20 mouse cellular contexts compared by ENCODE assay signal in genomic region chr19:3639561-3639960, GRCm38 (mm10). TPM values are rescaled to one million over a fixed set of nuclear protein-coding genes. Genes with fewer than 3 reads are reported as not detected.
DNase-seq lines count a peak whose midpoint lies in the region; ATAC-seq and TF ChIP-seq lines count a peak whose summit lies in the region.
"Had no signal": no experiment of that assay in that cellular context is flagged by ENCODE, and none has a peak within 500 bp of the region (broad histone marks: within the 10 kb centered on the region; RNA-seq: fewer than 3 reads in every experiment).

No protein-coding gene starts in this region.

- H3K9me3 ChIP-seq in heart, embryonic 10.5 days = no peaks in the 10 kb centered on the region
- no peaks in the 10 kb centered on the region for H3K9me3 ChIP-seq in kidney, embryonic 14.5 days (ENCODE audit: control insufficient read depth, low read length)
- H3K9me3 ChIP-seq in stomach, embryonic 15.5 days = no peaks in the 10 kb centered on the region
- no peaks in the 10 kb centered on the region for H3K9me3 ChIP-seq in stomach, postnatal 0 days (ENCODE audit: control insufficient read depth, low read length)
- H3K9me3 ChIP-seq: embryonic facial prominence, embryonic 13.5 days; midbrain, embryonic 12.5 days had no signal

- H3K4me2 ChIP-seq in kidney, embryonic 14.5 days (replicated peaks; ENCODE audit: low read depth, low read length) = no peak overlapping the region
- H3K4me2 ChIP-seq in stomach, embryonic 15.5 days = no peak overlapping the region
- H3K4me2 ChIP-seq in stomach, postnatal 0 days (replicated peaks; ENCODE audit: low read depth) = no peak overlapping the region
- H3K4me2 ChIP-seq: embryonic facial prominence, embryonic 13.5 days; hindbrain, embryonic 14.5 days; midbrain, embryonic 12.5 days had no signal

- DNase-seq in heart, embryonic 10.5 days (ENCODE audit: low spot score) = no peak
- DNase-seq in heart, adult 8-10 months (ENCODE audit: low spot score) = no peak
- no peak for DNase-seq in kidney, adult 9 months
- DNase-seq in stomach, postnatal 0 days (ENCODE audit: low spot score) = no peak
- no peak for DNase-seq in embryo, embryonic 10 days (ENCODE audit: low spot score)
- DNase-seq: adrenal gland, adult 2 months; cerebellum, adult 18-20 months; cerebellum, postnatal 14 days; gastrocnemius, postnatal 14 days; kidney, adult 8-10 months; kidney, postnatal 4 days; liver; lung, postnatal 14 days had no signal

- no peak overlapping the region for H3K4me3 ChIP-seq in heart, embryonic 10.5 days
- H3K4me3 ChIP-seq in kidney, embryonic 14.5 days (ENCODE audit: low read length) = no peak overlapping the region
- H3K4me3 ChIP-seq in stomach, embryonic 15.5 days (replicated peaks) = no peak overlapping the region
- H3K4me3 ChIP-seq in stomach, postnatal 0 days (ENCODE audit: low read depth, low read length) = no peak overlapping the region
- H3K4me3 ChIP-seq: embryonic facial prominence, embryonic 13.5 days; erythroblast, embryonic 14.5 days; midbrain, embryonic 12.5 days had no signal

- 87% methylated on average over 7 of the region's 7 CpGs for WGBS in heart, embryonic 10.5 days
- 86% methylated on average over 7 of the region's 7 CpGs for WGBS in kidney, embryonic 14.5 days
- WGBS in stomach, embryonic 15.5 days = 85% methylated on average over 7 of the region's 7 CpGs
- WGBS in stomach, postnatal 0 days = 83% methylated on average over 7 of the region's 7 CpGs

- H3K27ac ChIP-seq in heart, embryonic 10.5 days = peak overlapping the region; percentile 26
- peak overlapping the region; percentile 84; the same call in 1 of the 2 replicates for H3K27ac ChIP-seq in kidney, embryonic 14.5 days (ENCODE audit: low read depth, low read length)
- 0 out of 2 replicates have a peak overlapping the region, but pooled peaks have one; percentile 61 for H3K27ac ChIP-seq in stomach, embryonic 15.5 days
- no peak overlapping the region for H3K27ac ChIP-seq in stomach, postnatal 0 days (replicated peaks)
- H3K27ac ChIP-seq: hindbrain, embryonic 14.5 days had no signal

- TF ChIP-seq CTCF in stomach, postnatal 0 days (IDR thresholded peaks at IDR 0.05; ENCODE audit: low read depth) = no peak

- peaks cover 82% of the 10 kb centered on the region for H3K4me1 ChIP-seq in heart, embryonic 10.5 days
- peaks cover 45% of the 10 kb centered on the region for H3K4me1 ChIP-seq in kidney, embryonic 14.5 days (ENCODE audit: control insufficient read depth, insufficient read depth, low read length)
- peaks cover 25% of the 10 kb centered on the region for H3K4me1 ChIP-seq in stomach, embryonic 15.5 days
- H3K4me1 ChIP-seq in stomach, postnatal 0 days (replicated peaks; ENCODE audit: control insufficient read depth, insufficient read depth) = peaks cover 3% of the 10 kb centered on the region

- peaks cover 20% of the 10 kb centered on the region for H3K36me3 ChIP-seq in heart, embryonic 10.5 days
- peaks cover 39% of the 10 kb centered on the region for H3K36me3 ChIP-seq in kidney, embryonic 14.5 days (ENCODE audit: control insufficient read depth, insufficient read depth, low read length)
- peaks cover 20% of the 10 kb centered on the region for H3K36me3 ChIP-seq in stomach, embryonic 15.5 days
- peaks cover 6% of the 10 kb centered on the region; the same call in 1 of the 2 replicates for H3K36me3 ChIP-seq in stomach, postnatal 0 days (ENCODE audit: control insufficient read depth, insufficient read depth, low read length)
- H3K36me3 ChIP-seq: midbrain, embryonic 12.5 days had no signal

- H3K9ac ChIP-seq in kidney, embryonic 14.5 days (ENCODE audit: low read depth, low read length) = no peak overlapping the region
- H3K9ac ChIP-seq in stomach, embryonic 15.5 days = no peak overlapping the region
- H3K9ac ChIP-seq in stomach, postnatal 0 days (ENCODE audit: low read length) = no peak overlapping the region
- H3K9ac ChIP-seq: embryonic facial prominence, embryonic 13.5 days; hindbrain, embryonic 14.5 days; midbrain, embryonic 12.5 days had no signal

- ATAC-seq in kidney, embryonic 14.5 days (ENCODE audit: low FRiP score, low TSS enrichment) = no peak
- ATAC-seq in stomach, embryonic 15.5 days (ENCODE audit: insufficient read depth, low FRiP score, low read depth) = no peak
- no peak for ATAC-seq in stomach, postnatal 0 days (ENCODE audit: low FRiP score, low TSS enrichment)
- ATAC-seq: inflammation-experienced regulatory T-cells, adult 6 months had no signal

- H3K27me3 ChIP-seq in heart, embryonic 10.5 days (ENCODE audit: insufficient read depth, poor library complexity, severe bottlenecking) = no peaks in the 10 kb centered on the region
- H3K27me3 ChIP-seq in kidney, embryonic 14.5 days (ENCODE audit: control insufficient read depth, insufficient read depth, low read length) = no peaks in the 10 kb centered on the region
- H3K27me3 ChIP-seq in stomach, embryonic 15.5 days (replicated peaks) = no peaks in the 10 kb centered on the region
- H3K27me3 ChIP-seq in stomach, postnatal 0 days (ENCODE audit: control insufficient read depth, insufficient read depth, low read length) = no peaks in the 10 kb centered on the region
- H3K27me3 ChIP-seq: embryonic facial prominence, embryonic 13.5 days; midbrain, embryonic 12.5 days had no signal

- no peak for TF ChIP-seq EP300 in stomach, postnatal 0 days (optimal IDR thresholded peaks at IDR 0.05)

RNA-seq across cellular contexts. Expression of gene Lrp5, which starts 46.8 kb away (rescaled TPM):
- polyA plus RNA-seq in heart, embryonic 10.5 days (2016; fragmentation: Nextera tagmentation; extraction: Ambion mirVana) = 4.1 and 5.2 TPM in 2 replicates
- 10 to 100 TPM; 48.9 to 52.9 (median 50.7) TPM for total RNA-seq in heart, adult 8-10 months (2022)
- 7.7 and 10.1 TPM in 2 replicates for polyA plus RNA-seq in kidney, embryonic 14.5 days (2014; fragmentation: Nextera tagmentation; extraction: Ambion mirVana)
- polyA plus RNA-seq in stomach, embryonic 15.5 days (2015; fragmentation: Nextera tagmentation; extraction: Ambion mirVana) = 5.3 and 6.2 TPM in 2 replicates
- 2.6 and 2.7 TPM in 2 replicates for polyA plus RNA-seq in stomach, postnatal 0 days (2015; fragmentation: Nextera tagmentation; extraction: Ambion mirVana)
